Mouse (Mus musculus) liver, embryonic 11.5 days (tissue): ENCODE results near the gene Atp6v0d1. TPM values are rescaled to one million over a fixed set of nuclear protein-coding genes. Genes with fewer than 3 reads are reported as not detected.
A peak's percentile ranks its signal among the peaks of the same experiment; 100 is the strongest.

Experiments used
- ATAC-seq: fragments of 200-750 bp; cut with Nextera tagmentation; replicated peaks from 2 replicates; pipeline ENCODE4 v1.8.0; 2017; ENCODE audit warnings: moderate number of reproducible peaks, mild to moderate bottlenecking, moderate TSS enrichment, moderate library complexity; ENCODE audit not compliant: low FRiP score
- DNase-seq: peaks from one replicate; pipeline ENCODE4 v3.0.0-alpha.2; 2017; ENCODE audit warnings: low spot score
- H3K27ac ChIP-seq: fragments of 300-500 bp; sonication (generic); 2 replicates; pipeline ENCODE4 v1.5.1; 2014; ENCODE audit warnings: mild to moderate bottlenecking, low read depth, low read length, control low read depth
- H3K27me3 ChIP-seq: fragments of 300-500 bp; sonication (generic); replicated peaks from 2 replicates; pipeline ENCODE4 v1.6.1; 2014; ENCODE audit warnings: low read length, mixed read lengths; ENCODE audit not compliant: control insufficient read depth, insufficient read depth
- H3K36me3 ChIP-seq: fragments of 300-500 bp; sonication (generic); 2 replicates; pipeline ENCODE4 v1.6.1; 2014; ENCODE audit warnings: mild to moderate bottlenecking, low read length, moderate library complexity, mixed read lengths; ENCODE audit not compliant: control insufficient read depth, insufficient read depth
- H3K4me1 ChIP-seq: fragments of 300-500 bp; sonication (generic); replicated peaks from 2 replicates; pipeline ENCODE4 v1.6.1; 2014; ENCODE audit warnings: low read length, mixed read lengths; ENCODE audit not compliant: control insufficient read depth, insufficient read depth
- H3K4me2 ChIP-seq: fragments of 300-500 bp; sonication (generic); 2 replicates; pipeline ENCODE4 v1.6.1; 2014; ENCODE audit warnings: mild to moderate bottlenecking, control low read depth, moderate library complexity
- H3K4me3 ChIP-seq: fragments of 300-500 bp; sonication (generic); 2 replicates; pipeline ENCODE4 v1.5.1; 2014; ENCODE audit warnings: low read depth, low read length, control low read depth
- H3K9ac ChIP-seq: fragments of 300-500 bp; sonication (generic); 2 replicates; pipeline ENCODE4 v1.6.1; 2014; ENCODE audit warnings: low read depth, low read length, control low read depth
- H3K9me3 ChIP-seq: fragments of 300-500 bp; sonication (generic); 2 replicates; pipeline ENCODE4 v1.6.1; 2016; ENCODE audit warnings: low read length, inconsistent platforms, mixed read lengths; ENCODE audit not compliant: control insufficient read depth
- WGBS: fragments of 180-500 bp; shearing (Covaris S2); extraction: QIAGEN DNeasy Blood & Tissue Kit; methylation state at CpG from one replicate; pipeline ENCODE4 v1.1.7; 2014; 5-methylcytosine and 5-hydroxymethylcytosine counted together
- polyA plus RNA-seq: library from polyadenylated mRNA; unstranded; fragments of >200 nt; fragmentation: Nextera tagmentation; extraction: Ambion mirVana; gene quantifications from 2 replicates; pipeline ENCODE4 v1.2.1, GENCODE M21; 2014

Gene Atp6v0d1
- polyA plus RNA-seq, 1 experiment from 2014 or later: 74.2 TPM

GRCm38 (mm10) chr8:105517346-105517745, 48.5 kb downstream of the Atp6v0d1 start:
- Histone ChIP-seq H3K9ac (no peak overlapping the region), H3K27me3 (peaks cover 37% of the 10 kb centered on the region), H3K4me2 (no peak overlapping the region), H3K27ac (no peak overlapping the region), H3K36me3 (no peaks in the 10 kb centered on the region), H3K9me3 (no peaks in the 10 kb centered on the region), H3K4me3 (no peak overlapping the region), H3K4me1 (peaks cover 39% of the 10 kb centered on the region)
- 38% methylated on average over 8 of the region's 8 CpGs for WGBS
- ATAC-seq: no peak
- DNase-seq: no peak

DNA sequence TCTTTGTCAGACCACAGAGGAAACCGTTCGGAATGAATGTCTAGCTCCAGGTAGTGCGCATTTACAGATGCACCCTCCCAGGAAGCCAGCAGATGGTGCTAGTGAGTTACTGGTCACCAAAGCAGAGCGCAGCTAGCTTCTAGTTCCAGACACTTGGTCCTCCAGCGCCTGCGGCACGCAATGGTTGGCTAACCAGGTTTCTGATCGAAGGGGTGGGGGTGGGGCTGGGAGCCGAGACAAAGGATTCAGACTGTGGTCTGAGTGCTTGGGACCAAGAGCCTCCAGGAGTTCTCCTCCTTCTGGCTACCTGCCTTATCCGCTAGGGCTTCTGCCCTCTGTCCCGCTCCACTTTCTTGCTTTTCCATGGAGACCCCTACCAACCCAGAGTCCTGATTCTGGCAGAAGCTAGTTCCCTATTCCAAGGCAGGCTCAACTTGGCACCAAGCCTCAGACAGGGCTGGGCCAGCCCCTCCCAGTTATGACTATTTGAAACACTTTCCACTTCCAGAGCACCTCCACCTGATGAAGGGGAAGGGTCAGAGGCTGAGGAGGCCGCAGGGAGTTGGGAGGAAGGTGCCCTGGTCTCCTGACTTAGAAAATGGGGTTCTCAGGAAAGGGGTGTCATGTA, 49.7 kb downstream of the Atp6v0d1 start:
- Histone ChIP-seq H3K9me3 (no peaks in the 10 kb centered on the region), H3K27me3 (peaks cover 37% of the 10 kb centered on the region), H3K4me2 (peak overlapping the region; percentile 46), H3K27ac (no peak overlapping the region), H3K9ac (no peak overlapping the region), H3K4me3 (no peak overlapping the region), H3K36me3 (no peaks in the 10 kb centered on the region), H3K4me1 (peaks cover 32% of the 10 kb centered on the region)
- 11% methylated on average over 12 of the region's 12 CpGs for WGBS
- DNase-seq (peak; percentile 78), ATAC-seq (0 out of 2 replicates have a peak, but pooled peaks have one; percentile 35)

DNA sequence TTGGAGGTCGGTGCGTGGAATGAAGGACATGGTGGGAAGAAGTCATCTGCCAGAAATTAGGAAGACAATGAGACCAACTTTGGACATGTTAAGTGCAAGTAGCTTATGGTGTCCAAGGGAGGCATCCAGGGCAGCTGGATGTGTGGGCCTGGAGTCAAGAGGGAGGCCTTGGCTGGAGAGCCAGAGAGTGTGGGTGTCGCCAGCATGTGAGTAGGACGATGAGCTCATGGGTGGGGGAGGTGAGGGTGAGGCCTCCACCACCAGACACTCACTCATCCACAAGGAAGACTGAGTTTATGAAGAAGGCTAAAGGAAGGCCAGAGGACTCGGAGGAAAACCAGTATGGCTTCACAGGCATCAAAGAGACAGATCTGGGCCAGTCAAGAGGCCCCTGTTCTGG, 51.2 kb downstream of the Atp6v0d1 start:
- no peak overlapping the region for H3K9ac ChIP-seq
- H3K36me3 ChIP-seq: no peaks in the 10 kb centered on the region
- DNase-seq (no peak), ATAC-seq (no peak)
- no peaks in the 10 kb centered on the region for H3K9me3 ChIP-seq
- WGBS: 68% methylated on average over 5 of the region's 5 CpGs
- no peak overlapping the region for H3K27ac ChIP-seq
- H3K4me1 ChIP-seq: peaks cover 28% of the 10 kb centered on the region
- no peak overlapping the region for H3K4me3 ChIP-seq
- H3K27me3 ChIP-seq: peaks cover 34% of the 10 kb centered on the region
- no peak overlapping the region for H3K4me2 ChIP-seq

- no peak for DNase-seq
- ATAC-seq: no peak
- 77% methylated on average over 6 of the region's 6 CpGs for WGBS
- no peaks in the 10 kb centered on the region for H3K9me3 ChIP-seq
- peaks cover 29% of the 10 kb centered on the region for H3K27me3 ChIP-seq
- H3K4me3 ChIP-seq: no peak overlapping the region
- no peak overlapping the region for H3K27ac ChIP-seq
- H3K36me3 ChIP-seq: no peaks in the 10 kb centered on the region
- no peak overlapping the region for H3K4me2 ChIP-seq
- no peak overlapping the region for H3K9ac ChIP-seq
- H3K4me1 ChIP-seq: peaks cover 25% of the 10 kb centered on the region
These were observed 51.7 kb downstream of the Atp6v0d1 start for GRCm38 (mm10) chr8:105514194-105514593.

GRCm38 (mm10) chr8:105509997-105510735, 55.7 kb downstream of the Atp6v0d1 start:
- Histone ChIP-seq H3K36me3 (no peaks in the 10 kb centered on the region), H3K4me1 (peaks cover 8% of the 10 kb centered on the region), H3K4me2 (no peak overlapping the region), H3K9me3 (no peaks in the 10 kb centered on the region), H3K4me3 (no peak overlapping the region), H3K9ac (no peak overlapping the region), H3K27me3 (no peaks in the 10 kb centered on the region; the same call in none of the 2 replicates), H3K27ac (no peak overlapping the region)
- ATAC-seq (no peak), DNase-seq (no peak)
- 31% methylated on average over 12 of the region's 12 CpGs for WGBS

DNA sequence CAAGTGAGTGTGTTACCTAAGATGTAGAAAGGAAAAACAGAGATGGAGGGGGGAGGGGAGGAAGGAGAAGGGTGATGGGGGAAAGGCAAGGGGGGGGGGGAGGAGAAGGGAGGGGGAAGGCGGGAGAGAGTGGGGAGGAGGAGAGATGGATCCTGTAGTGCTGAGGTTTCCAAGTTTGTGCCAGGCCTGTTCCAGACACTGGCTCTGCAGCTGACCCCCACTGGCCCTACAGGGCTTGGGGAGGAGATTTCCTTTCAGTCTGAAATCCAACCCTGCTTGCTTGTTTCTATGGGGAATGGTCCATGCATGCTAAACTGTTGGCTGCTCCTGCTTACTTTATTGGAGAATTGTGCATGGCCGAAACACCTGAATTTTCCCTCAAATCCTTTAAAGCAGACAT, 57.1 kb downstream of the Atp6v0d1 start:
- H3K27me3 ChIP-seq: no peaks in the 10 kb centered on the region
- H3K4me3 ChIP-seq: no peak overlapping the region
- H3K9ac ChIP-seq: no peak overlapping the region
- H3K4me1 ChIP-seq: peaks cover 8% of the 10 kb centered on the region
- no peak overlapping the region for H3K27ac ChIP-seq
- DNase-seq: no peak
- H3K9me3 ChIP-seq: no peaks in the 10 kb centered on the region
- no peaks in the 10 kb centered on the region for H3K36me3 ChIP-seq
- ATAC-seq: no peak
- 88% methylated on average over 2 of the region's 2 CpGs for WGBS
- no peak overlapping the region for H3K4me2 ChIP-seq

GRCm38 (mm10) chr8:105506977-105507376, 58.9 kb downstream of the Atp6v0d1 start:
- ATAC-seq: no peak
- 60% methylated on average over 6 of the region's 6 CpGs for WGBS
- no peaks in the 10 kb centered on the region for H3K27me3 ChIP-seq
- no peak overlapping the region for H3K4me2 ChIP-seq
- H3K4me1 ChIP-seq: peaks cover 8% of the 10 kb centered on the region
- H3K4me3 ChIP-seq: no peak overlapping the region
- no peak for DNase-seq
- H3K9ac ChIP-seq: no peak overlapping the region
- no peaks in the 10 kb centered on the region for H3K36me3 ChIP-seq
- no peaks in the 10 kb centered on the region for H3K9me3 ChIP-seq
- H3K27ac ChIP-seq: no peak overlapping the region

DNA sequence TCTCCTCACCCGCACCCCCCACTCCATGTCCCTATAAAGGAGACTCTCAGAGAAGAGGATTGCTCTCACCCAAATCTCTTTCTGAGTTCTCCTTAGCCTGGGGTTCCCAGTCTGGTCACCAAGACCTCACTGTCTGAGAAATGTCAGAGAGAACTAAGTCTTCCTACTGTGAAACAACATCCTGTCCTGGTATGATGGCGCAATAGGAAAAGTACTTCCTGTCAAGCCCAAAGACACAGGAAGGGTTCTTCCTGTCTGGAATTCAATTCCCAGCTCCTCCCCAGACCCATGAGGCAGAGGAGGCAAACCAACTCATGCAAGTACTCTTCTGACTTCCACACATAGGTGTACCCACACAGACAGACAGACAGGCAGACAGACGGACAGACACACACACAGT, 61.2 kb downstream of the Atp6v0d1 start:
- ATAC-seq: no peak
- H3K27me3 ChIP-seq: no peaks in the 10 kb centered on the region
- WGBS: 80% methylated on average over 3 of the region's 3 CpGs
- H3K4me2 ChIP-seq: no peak overlapping the region
- H3K9ac ChIP-seq: no peak overlapping the region
- no peak overlapping the region for H3K4me3 ChIP-seq
- H3K27ac ChIP-seq: no peak overlapping the region
- no peaks in the 10 kb centered on the region for H3K9me3 ChIP-seq
- DNase-seq: no peak
- no peaks in the 10 kb centered on the region; the same call in none of the 2 replicates for H3K4me1 ChIP-seq
- H3K36me3 ChIP-seq: no peaks in the 10 kb centered on the region

- 35% methylated on average over 12 of the region's 12 CpGs for WGBS
- Histone ChIP-seq H3K27me3 (no peaks in the 10 kb centered on the region), H3K4me2 (peak overlapping the region; percentile 59), H3K36me3 (no peaks in the 10 kb centered on the region), H3K9me3 (no peaks in the 10 kb centered on the region), H3K27ac (no peak overlapping the region), H3K4me1 (peaks cover 7% of the 10 kb centered on the region), H3K9ac (peak overlapping the region; percentile 35; the same call in 1 of the 2 replicates), H3K4me3 (peak overlapping the region; percentile 41)
- DNase-seq (no peak), ATAC-seq (no peak)
These were observed 66.1 kb downstream of the Atp6v0d1 start for GRCm38 (mm10) chr8:105499787-105500186.
